Mouse (Mus musculus) regulatory T cell (primary cell): ENCODE data around the gene Bscl2.

Experiments
- in situ Hi-C: fragments of 300-600 bp; cut with MboI, MseI; formaldehyde crosslinking; loops from one replicate; pipeline ENCODE4 v1.15.1; 2025; ENCODE audit warnings: high pct_unique_total_duplicates

Bscl2 gene

GRCm38 (mm10) chr19:8897865-8898495, 60.7 kb downstream of the Bscl2 start, which contains the start of gene Ganab:
TSS of gene Ganab (plus strand) at chr19:8898071.
- in situ Hi-C loops, result loop anchor here (5.0 to 25.0 kb wide), 2 partner anchors 61 to 1089 kb away; partner anchors contain the start of genes Bscl2, Fth1 and Gng3
